Mouse (Mus musculus): ENCODE measurements around the gene Aldh3b1. TPM values are rescaled to one million over a fixed set of nuclear protein-coding genes. Genes with fewer than 3 reads are reported as not detected.

The Aldh3b1 gene
- total RNA-seq, 1 experiment from 2014 or later, result 209 TPM

GRCm38 (mm10) chr19:3880054-3880848 is 49.4 kb downstream of the Aldh3b1 start:
- DNase-seq, result no peak

GRCm38 (mm10) chr19:3875045-3875444 is 54.6 kb downstream of the Aldh3b1 start:
- no peak for DNase-seq

GRCm38 (mm10) chr19:3872373-3872772 is 57.2 kb downstream of the Aldh3b1 start:
- peak; percentile 58 for DNase-seq

- DNase-seq, result no peak
Observed at GRCm38 (mm10) chr19:3871468-3871867, 58.1 kb downstream of the Aldh3b1 start.

- DNase-seq, result no peak
Observed at GRCm38 (mm10) chr19:3868290-3868689, 61.3 kb downstream of the Aldh3b1 start.

GRCm38 (mm10) chr19:3864960-3865359 is 64.6 kb downstream of the Aldh3b1 start:
- DNase-seq, result no peak

Other genes with a start within 250 kb of the Aldh3b1 start
- 97.9 and 117 TPM in 2 replicates for gene Lrp5, start 243.2 kb downstream of the Aldh3b1 start, total RNA-seq (2021)
- gene 1810055G02Rik, start 221.5 kb downstream of the Aldh3b1 start, total RNA-seq (2021), result 21.2 and 30.4 TPM in 2 replicates
- gene Kmt5b, start 162.4 kb downstream of the Aldh3b1 start, total RNA-seq (2021), result 72.1 and 75.9 TPM in 2 replicates
- gene Chka, start 78.0 kb downstream of the Aldh3b1 start, total RNA-seq (2021), result 72.2 and 82.8 TPM in 2 replicates
- gene Tcirg1, start 22.7 kb downstream of the Aldh3b1 start, total RNA-seq (2021), result 83.9 and 87.0 TPM in 2 replicates
- gene Ndufs8, start 17.0 kb downstream of the Aldh3b1 start, total RNA-seq (2021), result 338 and 341 TPM in 2 replicates
- gene Unc93b1, start 5.4 kb upstream of the Aldh3b1 start, total RNA-seq (2021), result 46.5 and 69.6 TPM in 2 replicates
- 0.48 and 1.3 TPM in 2 replicates for gene Aldh3b3, start 28.8 kb upstream of the Aldh3b1 start, total RNA-seq (2021)
- 10.0 and 11.6 TPM in 2 replicates for gene Aldh3b2, start 42.5 kb upstream of the Aldh3b1 start, total RNA-seq (2021)
- gene Acy3, start 56.8 kb upstream of the Aldh3b1 start, total RNA-seq (2021), result 18.5 and 27.6 TPM in 2 replicates
- not detected in 2 replicates for gene Tbx10, start 62.9 kb upstream of the Aldh3b1 start, total RNA-seq (2021)
- gene Nudt8, start 70.8 kb upstream of the Aldh3b1 start, total RNA-seq (2021), result 18.7 and 24.8 TPM in 2 replicates
- 1.3 and 1.7 TPM in 2 replicates for gene Gm49405, start 70.8 kb upstream of the Aldh3b1 start, total RNA-seq (2021)
- 0.76 and 2.4 TPM in 2 replicates for gene Doc2g, start 73.5 kb upstream of the Aldh3b1 start, total RNA-seq (2021)
- gene Ndufv1, start 83.0 kb upstream of the Aldh3b1 start, total RNA-seq (2021), result 244 and 297 TPM in 2 replicates
- 383 and 392 TPM in 2 replicates for gene Gstp1, start 108.2 kb upstream of the Aldh3b1 start, total RNA-seq (2021)
- 58.6 and 65.7 TPM in 2 replicates for gene Gstp2, start 116.2 kb upstream of the Aldh3b1 start, total RNA-seq (2021)
- gene Gstp3, start 129.8 kb upstream of the Aldh3b1 start, total RNA-seq (2021), result 0.76 and 5.2 TPM in 2 replicates
- gene Cabp2, start 151.8 kb upstream of the Aldh3b1 start, total RNA-seq (2021), result not detected in 2 replicates
- gene Cdk2ap2, start 167.4 kb upstream of the Aldh3b1 start, total RNA-seq (2021), result 84.7 and 88.0 TPM in 2 replicates
- gene Pitpnm1, start 170.2 kb upstream of the Aldh3b1 start, total RNA-seq (2021), result 54.8 and 73.7 TPM in 2 replicates
- gene Aip, start 196.1 kb upstream of the Aldh3b1 start, total RNA-seq (2021), result 108 and 117 TPM in 2 replicates
- 0.12 TPM in 1 of 2 replicates, not detected in the other for gene Gpr152, start 210.0 kb upstream of the Aldh3b1 start, total RNA-seq (2021)
- 0.94 and 1.3 TPM in 2 replicates for gene Cabp4, start 214.2 kb upstream of the Aldh3b1 start, total RNA-seq (2021)
- gene Coro1b, start 218.8 kb upstream of the Aldh3b1 start, total RNA-seq (2021), result 179 and 226 TPM in 2 replicates
- gene Ptprcap, start 223.8 kb upstream of the Aldh3b1 start, total RNA-seq (2021), result 3.9 and 6.0 TPM in 2 replicates
- gene Rps6kb2, start 233.5 kb upstream of the Aldh3b1 start, total RNA-seq (2021), result 48.8 and 52.6 TPM in 2 replicates
- 2.6 and 4.1 TPM in 2 replicates for gene Carns1, start 245.7 kb upstream of the Aldh3b1 start, total RNA-seq (2021)